Mouse (Mus musculus): ENCODE measurements around the gene Vamp2.

DNA sequence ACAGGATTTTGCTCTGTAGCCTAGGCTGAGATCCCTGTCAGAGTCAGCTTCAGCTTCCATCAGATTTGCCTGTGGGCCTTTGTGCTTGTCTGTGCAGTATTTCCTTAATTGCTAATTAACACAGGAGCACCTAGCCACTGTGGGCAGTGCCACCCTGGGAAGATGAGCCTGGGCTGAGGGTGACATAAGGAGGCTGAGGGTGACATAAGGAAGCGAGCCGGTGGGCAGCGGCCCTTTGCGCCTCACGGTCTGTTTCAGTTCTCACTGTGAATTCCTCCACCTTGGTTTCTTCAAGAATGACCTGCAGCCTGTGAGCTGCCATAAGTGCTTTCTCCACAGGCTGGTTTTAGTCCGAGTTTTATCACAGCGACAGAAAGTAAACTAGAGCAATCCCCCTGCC is 6.7 kb upstream of the Vamp2 start:
- no peak for TF ChIP-seq POLR2A (IDR thresholded peaks at IDR 0.05; ENCODE audit: control insufficient read depth, low read depth, low read length)
- TF ChIP-seq CTCF (IDR thresholded peaks at IDR 0.05; ENCODE audit: control insufficient read depth, insufficient read depth, insufficient replicate concordance, low read depth, low read length): no peak

All from testis, adult 2 months (tissue).